Mouse (Mus musculus) stomach, postnatal 0 days (tissue): ENCODE measurements around the gene Lgr4.

Experiments used
- CTCF ChIP-seq: IDR thresholded peaks from 2 replicates; pipeline ENCODE4 v1.5.1; 2016; ENCODE audit warnings: antibody characterized with exemption, low read depth, mild to moderate bottlenecking, moderate library complexity
- EP300 ChIP-seq: optimal IDR thresholded peaks from 2 replicates; pipeline ENCODE3; 2016; ENCODE audit warnings: antibody characterized with exemption

GRCm38 (mm10) chr2:109935754-109936409, 18.4 kb downstream of the Lgr4 start:
- TF ChIP-seq CTCF, result no peak
- TF ChIP-seq EP300, result no peak
